Mouse (Mus musculus): ENCODE results near the gene Myof. TPM values are rescaled to one million over a fixed set of nuclear protein-coding genes. Genes with fewer than 3 reads are reported as not detected.
A peak's percentile ranks its signal among the peaks of the same experiment; 100 is the strongest.

The Myof gene
- polyA plus RNA-seq, 1 experiment from 2014 or later, result 5.5 TPM

GRCm38 (mm10) chr19:37932198-37932597, 111.2 kb downstream of the Myof start:
- no peaks in the 10 kb centered on the region for H3K27me3 ChIP-seq (ENCODE audit: control insufficient read depth, insufficient read depth, low read length)
- WGBS, result 84% methylated on average over 2 of the region's 2 CpGs

DNA sequence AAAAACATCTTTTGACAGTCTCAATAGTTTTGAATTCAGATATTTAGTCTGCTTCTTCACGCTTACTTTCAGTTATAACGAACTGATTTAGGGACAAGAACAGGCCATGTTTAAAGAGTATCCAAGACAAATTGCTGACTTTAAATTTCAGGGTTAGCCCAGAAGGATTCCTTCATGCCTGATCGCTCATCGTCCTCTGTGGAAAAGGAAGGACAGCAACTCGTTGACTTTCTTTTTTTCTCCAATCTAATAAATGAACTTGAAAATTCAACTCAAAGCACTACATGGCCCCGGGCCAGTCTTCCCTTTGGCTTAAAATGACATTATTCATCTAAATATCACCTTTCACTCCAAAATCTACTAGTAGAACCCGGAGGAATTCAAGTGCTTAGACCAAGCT, 115.5 kb downstream of the Myof start:
- Histone ChIP-seq H3K27ac (ENCODE audit: low read length) (no peak overlapping the region), H3K36me3 (ENCODE audit: control insufficient read depth, insufficient read depth) (no peaks in the 10 kb centered on the region), H3K9me3 (replicated peaks; ENCODE audit: control insufficient read depth, low read length) (no peaks in the 10 kb centered on the region), H3K4me2 (ENCODE audit: low read depth, low read length) (no peak overlapping the region), H3K4me3 (ENCODE audit: low read length) (no peak overlapping the region), H3K27me3 (ENCODE audit: control insufficient read depth, insufficient read depth, low read length) (no peaks in the 10 kb centered on the region), H3K4me1 (ENCODE audit: control insufficient read depth, insufficient read depth, low read length) (no peaks in the 10 kb centered on the region), H3K9ac (ENCODE audit: low read length) (no peak overlapping the region)
- no peak for ATAC-seq (replicated peaks; ENCODE audit: extremely low read depth, insufficient read depth, low FRiP score)
- 82% methylated on average over 7 of the region's 7 CpGs for WGBS

More at GRCm38 (mm10) chr19:37932198-37932597, 111.2 kb downstream of the Myof start:
- no peak for ATAC-seq (replicated peaks; ENCODE audit: extremely low read depth, insufficient read depth, low FRiP score)
- Histone ChIP-seq H3K27ac (ENCODE audit: low read length) (no peak overlapping the region), H3K4me2 (ENCODE audit: low read depth, low read length) (no peak overlapping the region), H3K4me3 (ENCODE audit: low read length) (no peak overlapping the region), H3K4me1 (ENCODE audit: control insufficient read depth, insufficient read depth, low read length) (no peaks in the 10 kb centered on the region), H3K9ac (ENCODE audit: low read length) (no peak overlapping the region), H3K36me3 (ENCODE audit: control insufficient read depth, insufficient read depth) (no peaks in the 10 kb centered on the region), H3K9me3 (replicated peaks; ENCODE audit: control insufficient read depth, low read length) (no peaks in the 10 kb centered on the region)

GRCm38 (mm10) chr19:37925323-37925722, 118.1 kb downstream of the Myof start:
- Histone ChIP-seq H3K27ac (ENCODE audit: low read length) (no peak overlapping the region), H3K27me3 (ENCODE audit: control insufficient read depth, insufficient read depth, low read length) (no peaks in the 10 kb centered on the region), H3K4me3 (ENCODE audit: low read length) (no peak overlapping the region), H3K4me2 (ENCODE audit: low read depth, low read length) (no peak overlapping the region), H3K9ac (ENCODE audit: low read length) (no peak overlapping the region), H3K4me1 (ENCODE audit: control insufficient read depth, insufficient read depth, low read length) (no peaks in the 10 kb centered on the region), H3K9me3 (replicated peaks; ENCODE audit: control insufficient read depth, low read length) (no peaks in the 10 kb centered on the region), H3K36me3 (ENCODE audit: control insufficient read depth, insufficient read depth) (no peaks in the 10 kb centered on the region)
- WGBS, result 81% methylated on average over 3 of the region's 3 CpGs
- no peak for ATAC-seq (replicated peaks; ENCODE audit: extremely low read depth, insufficient read depth, low FRiP score)

DNA sequence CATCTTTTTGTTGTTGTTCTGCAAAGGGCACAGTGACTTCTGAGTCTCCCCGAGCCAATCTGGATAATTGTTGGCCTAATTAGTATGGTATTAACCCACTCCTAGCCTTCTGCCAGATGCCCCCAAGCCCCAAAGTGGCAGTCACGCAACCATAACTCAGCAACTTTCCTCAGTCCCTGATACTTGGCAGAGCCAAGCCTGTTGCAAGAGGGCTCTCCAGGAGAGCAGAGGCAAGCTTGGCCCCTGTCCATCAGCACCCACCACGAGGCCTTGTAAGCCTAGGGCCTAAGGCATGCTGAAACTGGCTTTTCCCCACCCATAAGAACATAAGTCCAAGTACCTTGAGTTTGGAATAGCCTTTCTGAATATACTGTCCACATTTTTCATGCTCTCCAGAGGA, 119.1 kb downstream of the Myof start:
- H3K9ac ChIP-seq (ENCODE audit: low read length), result no peak overlapping the region
- no peaks in the 10 kb centered on the region for H3K9me3 ChIP-seq (replicated peaks; ENCODE audit: control insufficient read depth, low read length)
- ATAC-seq (replicated peaks; ENCODE audit: extremely low read depth, insufficient read depth, low FRiP score), result no peak
- H3K4me1 ChIP-seq (ENCODE audit: control insufficient read depth, insufficient read depth, low read length), result no peaks in the 10 kb centered on the region
- WGBS, result 28% methylated on average over 3 of the region's 3 CpGs
- H3K4me2 ChIP-seq (ENCODE audit: low read depth, low read length), result no peak overlapping the region
- no peaks in the 10 kb centered on the region for H3K27me3 ChIP-seq (ENCODE audit: control insufficient read depth, insufficient read depth, low read length)
- H3K4me3 ChIP-seq (ENCODE audit: low read length), result no peak overlapping the region
- no peaks in the 10 kb centered on the region for H3K36me3 ChIP-seq (ENCODE audit: control insufficient read depth, insufficient read depth)
- no peak overlapping the region for H3K27ac ChIP-seq (ENCODE audit: low read length)

GRCm38 (mm10) chr19:37921098-37921497, 122.3 kb downstream of the Myof start:
- Histone ChIP-seq H3K4me1 (ENCODE audit: control insufficient read depth, insufficient read depth, low read length) (no peaks in the 10 kb centered on the region), H3K27ac (ENCODE audit: low read length) (no peak overlapping the region), H3K36me3 (ENCODE audit: control insufficient read depth, insufficient read depth) (no peaks in the 10 kb centered on the region), H3K4me2 (ENCODE audit: low read depth, low read length) (no peak overlapping the region), H3K27me3 (ENCODE audit: control insufficient read depth, insufficient read depth, low read length) (no peaks in the 10 kb centered on the region), H3K9me3 (replicated peaks; ENCODE audit: control insufficient read depth, low read length) (no peaks in the 10 kb centered on the region), H3K9ac (ENCODE audit: low read length) (no peak overlapping the region), H3K4me3 (ENCODE audit: low read length) (no peak overlapping the region)
- 43% methylated on average over 5 of the region's 5 CpGs for WGBS
- ATAC-seq (replicated peaks; ENCODE audit: extremely low read depth, insufficient read depth, low FRiP score), result no peak

- Histone ChIP-seq H3K4me3 (ENCODE audit: low read length) (no peak overlapping the region), H3K9me3 (replicated peaks; ENCODE audit: control insufficient read depth, low read length) (no peaks in the 10 kb centered on the region), H3K4me1 (ENCODE audit: control insufficient read depth, insufficient read depth, low read length) (no peaks in the 10 kb centered on the region), H3K9ac (ENCODE audit: low read length) (no peak overlapping the region), H3K27ac (ENCODE audit: low read length) (no peak overlapping the region), H3K36me3 (ENCODE audit: control insufficient read depth, insufficient read depth) (no peaks in the 10 kb centered on the region), H3K27me3 (ENCODE audit: control insufficient read depth, insufficient read depth, low read length) (no peaks in the 10 kb centered on the region), H3K4me2 (ENCODE audit: low read depth, low read length) (no peak overlapping the region)
- WGBS, result 44% methylated on average over 12 of the region's 12 CpGs
- peak; percentile 84 for ATAC-seq (replicated peaks; ENCODE audit: extremely low read depth, insufficient read depth, low FRiP score)
Measured at GRCm38 (mm10) chr19:37918515-37918932, 124.9 kb downstream of the Myof start.

DNA sequence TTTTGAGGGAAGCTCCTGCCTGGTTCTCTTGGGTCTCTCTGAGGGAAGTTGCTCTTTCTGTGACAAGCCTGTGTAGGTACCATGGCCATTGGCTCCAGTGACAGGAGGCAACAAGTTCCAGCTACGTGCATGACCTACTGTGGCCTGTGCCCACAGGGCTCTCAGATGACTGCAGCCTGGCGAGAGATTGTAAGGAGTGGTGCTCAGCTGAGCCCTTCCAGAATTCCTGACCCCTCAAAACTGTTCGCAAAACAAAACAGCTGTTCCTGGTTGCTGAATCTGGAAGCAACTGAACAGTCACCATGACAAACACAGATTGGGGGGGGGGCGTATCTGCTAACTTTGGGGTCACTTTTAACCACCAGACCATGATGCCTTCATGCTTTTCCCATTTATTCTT, 129.1 kb downstream of the Myof start:
- no peak overlapping the region for H3K4me2 ChIP-seq (ENCODE audit: low read depth, low read length)
- ATAC-seq (replicated peaks; ENCODE audit: extremely low read depth, insufficient read depth, low FRiP score), result no peak
- no peaks in the 10 kb centered on the region for H3K4me1 ChIP-seq (ENCODE audit: control insufficient read depth, insufficient read depth, low read length)
- no peaks in the 10 kb centered on the region for H3K9me3 ChIP-seq (replicated peaks; ENCODE audit: control insufficient read depth, low read length)
- no peak overlapping the region for H3K9ac ChIP-seq (ENCODE audit: low read length)
- H3K27ac ChIP-seq (ENCODE audit: low read length), result no peak overlapping the region
- no peak overlapping the region for H3K4me3 ChIP-seq (ENCODE audit: low read length)
- no peaks in the 10 kb centered on the region for H3K27me3 ChIP-seq (ENCODE audit: control insufficient read depth, insufficient read depth, low read length)
- H3K36me3 ChIP-seq (ENCODE audit: control insufficient read depth, insufficient read depth), result no peaks in the 10 kb centered on the region
- 83% methylated on average over 4 of the region's 4 CpGs for WGBS

GRCm38 (mm10) chr19:37912501-37912900, 130.9 kb downstream of the Myof start:
- WGBS, result 80% methylated on average over 6 of the region's 6 CpGs
- Histone ChIP-seq H3K4me3 (ENCODE audit: low read length) (no peak overlapping the region), H3K4me1 (ENCODE audit: control insufficient read depth, insufficient read depth, low read length) (peaks cover 8% of the 10 kb centered on the region), H3K27ac (ENCODE audit: low read length) (no peak overlapping the region), H3K9me3 (replicated peaks; ENCODE audit: control insufficient read depth, low read length) (no peaks in the 10 kb centered on the region), H3K4me2 (ENCODE audit: low read depth, low read length) (no peak overlapping the region), H3K36me3 (ENCODE audit: control insufficient read depth, insufficient read depth) (no peaks in the 10 kb centered on the region), H3K27me3 (ENCODE audit: control insufficient read depth, insufficient read depth, low read length) (no peaks in the 10 kb centered on the region), H3K9ac (ENCODE audit: low read length) (no peak overlapping the region)
- ATAC-seq (replicated peaks; ENCODE audit: extremely low read depth, insufficient read depth, low FRiP score), result no peak

DNA sequence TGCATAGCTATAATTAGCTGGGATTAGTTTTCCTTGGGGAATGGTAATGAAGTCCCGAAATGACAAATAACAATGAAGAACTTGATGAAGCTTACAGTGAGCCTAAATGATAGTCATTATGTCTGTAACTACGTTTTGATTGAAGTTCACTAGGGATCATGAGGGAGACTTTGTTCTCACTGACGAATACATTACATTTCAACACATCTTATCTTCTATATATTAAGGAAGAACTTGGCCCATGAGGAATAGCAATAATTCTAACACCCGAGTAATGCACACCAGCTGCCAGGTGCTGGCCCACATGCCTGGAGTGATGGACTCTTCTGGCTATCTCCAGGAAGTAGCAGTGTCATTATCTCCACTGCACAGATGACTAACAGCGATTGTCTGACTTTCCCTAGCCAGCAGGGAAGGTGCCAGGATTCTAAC, 133.5 kb downstream of the Myof start:
- Histone ChIP-seq H3K4me2 (ENCODE audit: low read depth, low read length) (no peak overlapping the region), H3K36me3 (ENCODE audit: control insufficient read depth, insufficient read depth) (no peaks in the 10 kb centered on the region), H3K9ac (ENCODE audit: low read length) (no peak overlapping the region), H3K4me3 (ENCODE audit: low read length) (no peak overlapping the region), H3K9me3 (replicated peaks; ENCODE audit: control insufficient read depth, low read length) (no peaks in the 10 kb centered on the region), H3K4me1 (ENCODE audit: control insufficient read depth, insufficient read depth, low read length) (peaks cover 11% of the 10 kb centered on the region), H3K27ac (ENCODE audit: low read length) (no peak overlapping the region), H3K27me3 (ENCODE audit: control insufficient read depth, insufficient read depth, low read length) (no peaks in the 10 kb centered on the region)
- WGBS, result 46% methylated on average over 5 of the region's 5 CpGs
- ATAC-seq (replicated peaks; ENCODE audit: extremely low read depth, insufficient read depth, low FRiP score), result no peak

Data from heart, embryonic 16.5 days (tissue).